Mouse (Mus musculus) olfactory bulb, adult 2 months (tissue): Measurements from ENCODE around the gene Ccdc171. TPM values are rescaled to one million over a fixed set of nuclear protein-coding genes. Genes with fewer than 3 reads are reported as not detected.
"Not testable (repeated sequence)": the region's sequence is repeated elsewhere in the genome, so short reads cannot be mapped to it uniquely, and the experiment has no call there.

Experiments used
- H3K27ac ChIP-seq: fragments of 200-500 bp; 2 replicates; pipeline ENCODE4 v1.5.1; 2012; ENCODE audit warnings: low read depth, low read length; ENCODE audit not compliant: insufficient read depth
- H3K4me1 ChIP-seq: fragments of 200-500 bp; 2 replicates; pipeline ENCODE4 v1.6.1; 2012; ENCODE audit warnings: low read length; ENCODE audit not compliant: control insufficient read depth, insufficient read depth
- H3K4me3 ChIP-seq: fragments of 200-500 bp; 2 replicates; pipeline ENCODE4 v1.5.1; 2012; ENCODE audit warnings: mild to moderate bottlenecking, low read depth, low read length, moderate library complexity; ENCODE audit not compliant: insufficient read depth
- CTCF ChIP-seq: fragments of 200-500 bp; IDR thresholded peaks from 2 replicates; pipeline ENCODE4 v1.5.1; 2012; ENCODE audit warnings: low read depth, mild to moderate bottlenecking, low read length, moderate library complexity; ENCODE audit not compliant: insufficient read depth
- POLR2A ChIP-seq: fragments of 200-500 bp; IDR thresholded peaks from 2 replicates; pipeline ENCODE4 v1.6.1; 2012; ENCODE audit warnings: mild to moderate bottlenecking, low read depth, low read length, moderate library complexity; ENCODE audit not compliant: insufficient read depth
- WGBS: fragments of 180-500 bp; shearing (Covaris S2); methylation state at CpG from one replicate; pipeline ENCODE4 v1.1.7; 2018; 5-methylcytosine and 5-hydroxymethylcytosine counted together
- polyA plus RNA-seq: library from polyadenylated mRNA; stranded (reverse); fragments of >200 nt; gene quantifications from 2 replicates; pipeline ENCODE4 v1.2.4, GENCODE M21; 2012; ENCODE audit warnings: low replicate concordance; ENCODE audit not compliant: missing spikeins, insufficient read depth, insufficient read length

Ccdc171 gene
- polyA plus RNA-seq, 1 experiment = not detected

- Histone ChIP-seq H3K4me1 (no peaks in the 10 kb centered on the region), H3K27ac (no peak overlapping the region), H3K4me3 (no peak overlapping the region)
- TF ChIP-seq POLR2A = no peak
- WGBS = 26% methylated on average over 7 of the region's 7 CpGs
Measured at GRCm38 (mm10) chr4:83501037-83501430, 24.3 kb upstream of the Ccdc171 start.

DNA sequence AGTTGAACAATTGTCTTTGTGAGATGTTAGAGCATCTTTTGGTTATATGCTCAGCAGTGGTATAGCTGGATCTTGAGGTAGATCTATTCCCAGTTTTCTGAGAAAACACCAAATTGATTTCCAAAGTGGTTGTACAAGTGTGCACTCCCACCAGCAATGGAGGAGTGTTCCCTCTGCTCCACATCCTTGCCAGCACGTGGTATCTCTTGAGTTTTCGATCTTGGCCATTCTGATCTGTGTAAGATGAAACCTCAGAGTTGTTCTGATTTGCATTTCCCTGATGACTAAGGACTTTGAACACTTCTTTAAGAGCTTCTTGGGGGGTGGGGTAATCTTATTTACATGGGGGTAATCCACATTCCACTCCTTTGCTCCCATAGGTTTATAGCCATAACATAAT, 15.7 kb upstream of the Ccdc171 start:
- 79% methylated on average over 2 of the region's 2 CpGs for WGBS
- TF ChIP-seq CTCF = no peak
- no peak for TF ChIP-seq POLR2A
- no peak overlapping the region for H3K4me3 ChIP-seq
- H3K4me1 ChIP-seq = peaks cover 5% of the 10 kb centered on the region; the same call in 1 of the 2 replicates
- no peak overlapping the region for H3K27ac ChIP-seq

DNA sequence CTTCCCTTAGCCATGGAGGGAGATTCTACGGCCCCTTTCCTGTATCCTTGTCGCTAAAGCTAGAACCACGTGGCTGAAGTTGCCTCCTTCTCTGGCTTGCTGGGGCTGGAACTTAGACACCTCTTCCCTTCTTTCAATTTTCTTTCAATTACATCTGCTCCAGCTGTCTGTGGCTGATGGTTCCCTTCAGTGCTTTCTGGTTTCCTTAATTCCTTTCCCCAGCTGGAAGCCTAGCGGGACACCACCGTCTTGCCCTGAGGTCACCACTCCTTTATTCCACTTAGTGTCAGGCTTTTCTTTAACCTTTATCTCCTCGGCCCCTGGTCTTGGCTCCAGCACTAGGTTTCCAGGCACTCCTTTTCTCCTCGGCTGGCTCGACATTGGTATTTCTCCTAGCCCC, 14.3 kb upstream of the Ccdc171 start:
- Histone ChIP-seq H3K4me3 (no peak overlapping the region), H3K27ac (no peak overlapping the region), H3K4me1 (peaks cover 6% of the 10 kb centered on the region; the same call in 1 of the 2 replicates)
- no peak for TF ChIP-seq CTCF
- no peak for TF ChIP-seq POLR2A
- WGBS = 64% methylated on average over 8 of the region's 8 CpGs

GRCm38 (mm10) chr4:83512217-83512616, 13.1 kb upstream of the Ccdc171 start:
- WGBS = 93% methylated on average over 3 of the region's 3 CpGs
- TF ChIP-seq POLR2A (no peak), CTCF (no peak)
- Histone ChIP-seq H3K27ac (no peak overlapping the region), H3K4me3 (no peak overlapping the region), H3K4me1 (peaks cover 6% of the 10 kb centered on the region; the same call in 1 of the 2 replicates)

GRCm38 (mm10) chr4:83512644-83513043, 12.7 kb upstream of the Ccdc171 start:
- Histone ChIP-seq H3K27ac (no peak overlapping the region), H3K4me1 (peaks cover 6% of the 10 kb centered on the region; the same call in 1 of the 2 replicates), H3K4me3 (no peak overlapping the region)
- no peak for TF ChIP-seq CTCF
- TF ChIP-seq POLR2A = no peak
- WGBS = 69% methylated on average over 2 of the region's 2 CpGs

- H3K4me3 ChIP-seq = no peak overlapping the region
- no peak for TF ChIP-seq POLR2A
- no peak for TF ChIP-seq CTCF
- H3K4me1 ChIP-seq = 0 out of 2 replicates have a peak, but pooled peaks cover 4% of the 10 kb centered on the region
- H3K27ac ChIP-seq = no peak overlapping the region
- WGBS = 92% methylated on average over 1 of the region's 1 CpGs
Measured at GRCm38 (mm10) chr4:83514183-83514582, 11.2 kb upstream of the Ccdc171 start.

GRCm38 (mm10) chr4:83514976-83515669, 10.2 kb upstream of the Ccdc171 start:
- TF ChIP-seq CTCF = no peak
- no peak for TF ChIP-seq POLR2A
- H3K27ac ChIP-seq = no peak overlapping the region
- no peak overlapping the region for H3K4me3 ChIP-seq
- WGBS = 71% methylated on average over 10 of the region's 10 CpGs
- H3K4me1 ChIP-seq = 0 out of 2 replicates have a peak, but pooled peaks cover 4% of the 10 kb centered on the region

DNA sequence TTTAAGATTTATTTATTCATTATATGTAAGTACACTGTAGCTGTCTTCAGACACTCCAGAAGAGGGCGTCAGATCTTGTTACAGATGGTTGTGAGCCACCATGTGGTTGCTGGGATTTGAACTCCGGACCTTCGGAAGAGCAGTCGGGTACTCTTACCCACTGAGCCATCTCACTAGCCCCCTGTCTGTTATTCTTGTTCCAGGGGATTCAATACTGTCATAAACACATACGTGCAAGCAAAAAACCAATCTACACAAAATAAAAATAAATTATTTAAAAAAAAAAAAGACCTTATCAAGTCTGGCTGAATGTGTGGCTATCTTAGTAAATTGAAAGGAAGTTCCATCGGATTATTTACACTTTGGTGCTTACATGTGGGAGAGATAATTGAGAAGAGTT, 9.2 kb upstream of the Ccdc171 start:
- H3K4me1 ChIP-seq, H3K4me3 ChIP-seq, H3K27ac ChIP-seq: not testable (repeated sequence)
- 96% methylated on average over 5 of the region's 6 CpGs for WGBS

- H3K4me1 ChIP-seq = 0 out of 2 replicates have a peak, but pooled peaks cover 2% of the 10 kb centered on the region
- no peak overlapping the region for H3K4me3 ChIP-seq
- WGBS = 71% methylated on average over 2 of the region's 2 CpGs
- TF ChIP-seq CTCF (no peak), POLR2A (no peak)
- no peak overlapping the region for H3K27ac ChIP-seq
Measured at GRCm38 (mm10) chr4:83519148-83519547, 6.2 kb upstream of the Ccdc171 start.

- Histone ChIP-seq H3K4me3 (no peak overlapping the region), H3K27ac (no peak overlapping the region), H3K4me1 (0 out of 2 replicates have a peak, but pooled peaks cover 2% of the 10 kb centered on the region)
- TF ChIP-seq CTCF (no peak), POLR2A (no peak)
Measured at GRCm38 (mm10) chr4:83519807-83520206, 5.5 kb upstream of the Ccdc171 start.
